Mouse (Mus musculus): ENCODE data around the gene 2410131K14Rik.

2410131K14Rik gene

DNA sequence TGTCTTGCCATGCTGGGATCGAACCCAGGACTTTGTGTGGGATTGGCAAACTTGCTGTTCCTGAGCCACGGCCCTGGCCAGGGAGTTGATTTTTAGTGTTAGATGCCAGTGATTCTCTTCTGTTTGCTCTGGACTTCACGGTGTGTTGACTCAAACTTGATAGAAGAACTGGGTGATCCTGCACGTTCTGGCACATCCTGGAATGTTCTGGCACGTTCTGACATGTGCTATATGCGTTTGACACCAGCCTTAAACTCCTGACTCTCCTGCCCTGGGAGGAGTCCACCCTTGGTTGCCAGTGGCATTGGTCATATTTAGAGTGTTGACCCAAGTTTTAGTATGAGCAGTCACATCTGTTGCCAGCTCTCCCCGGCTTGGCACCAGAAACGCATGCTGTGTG lies 17.4 kb downstream of the 2410131K14Rik start:
- no peak for DNase-seq

DNA sequence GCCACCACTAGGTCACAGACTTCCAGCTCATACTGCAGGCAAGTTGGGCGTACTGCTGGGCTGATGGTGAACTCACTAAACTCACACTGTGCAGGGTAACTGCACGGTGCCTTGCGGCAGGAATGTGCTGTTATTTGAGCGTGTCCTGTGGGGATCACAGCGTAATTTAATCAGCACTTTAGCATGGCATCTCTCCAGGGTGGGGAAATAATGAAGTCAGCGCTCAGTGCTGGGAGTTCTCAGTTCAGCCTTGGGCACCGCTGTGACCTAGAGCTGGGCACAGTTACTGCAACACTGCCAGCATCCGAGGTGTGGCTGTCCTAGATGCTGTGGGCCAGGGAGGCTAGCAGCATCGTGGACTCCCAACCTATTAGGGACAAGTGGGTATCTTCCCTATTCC lies 19.3 kb downstream of the 2410131K14Rik start:
- no peak for DNase-seq

DNA sequence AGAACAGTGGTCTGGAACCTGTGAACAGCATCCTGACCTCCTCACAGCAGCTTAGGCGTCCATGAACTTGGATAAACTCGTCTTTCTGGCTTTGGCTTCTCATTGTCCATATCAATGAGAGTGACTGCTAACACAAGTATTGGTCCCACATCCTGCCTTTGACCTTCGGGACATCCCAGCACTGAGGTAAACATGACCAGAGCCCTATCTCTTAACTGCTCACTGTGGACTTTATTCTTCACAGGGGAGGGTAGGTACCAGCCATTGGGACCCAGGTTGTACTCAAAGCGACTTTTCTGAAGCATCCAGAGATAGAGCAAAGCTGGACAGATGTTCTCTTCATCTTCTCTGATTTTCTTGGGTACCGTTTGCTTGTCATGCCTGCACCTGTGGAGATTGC lies 20.3 kb downstream of the 2410131K14Rik start:
- DNase-seq: no peak

DNA sequence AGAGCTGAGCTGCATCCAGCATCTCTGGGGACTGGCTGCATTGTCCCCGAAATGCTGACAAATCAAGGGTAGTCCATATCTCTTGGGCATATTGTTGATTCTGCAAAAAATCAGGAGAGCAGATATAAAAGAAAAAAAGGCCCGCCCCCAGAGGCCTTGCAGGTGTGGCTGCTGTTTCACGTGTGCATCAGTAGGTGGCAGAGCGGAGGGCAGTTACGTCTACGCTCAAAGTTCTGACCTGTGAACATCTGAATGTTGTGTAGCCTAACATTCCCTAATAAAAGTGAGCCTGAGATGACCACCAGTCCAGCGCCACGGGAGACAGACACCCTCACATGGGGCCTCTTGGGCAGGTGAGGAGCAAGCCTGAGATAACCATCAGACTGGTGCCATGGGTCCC lies 21.3 kb downstream of the 2410131K14Rik start:
- no peak for DNase-seq

DNA sequence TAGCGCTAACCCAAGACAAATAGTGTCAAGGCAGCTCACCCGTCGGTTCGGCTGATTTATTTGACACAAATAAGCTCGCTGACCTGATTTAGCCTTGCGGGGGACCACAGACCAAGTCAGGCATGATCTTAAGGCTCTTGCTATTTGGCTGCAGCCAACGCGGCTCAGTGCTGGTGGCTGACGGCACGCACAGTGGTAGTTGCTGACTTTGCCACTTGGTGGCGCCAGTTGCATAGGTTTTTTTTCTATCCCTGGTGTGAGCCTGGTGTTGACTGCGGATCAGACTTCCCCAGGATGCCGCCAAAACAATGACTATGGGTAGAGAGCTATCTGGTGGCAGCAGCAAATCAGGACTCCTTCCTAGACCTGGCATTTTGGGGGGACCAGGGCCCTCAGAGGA lies 24.0 kb downstream of the 2410131K14Rik start:
- peak; percentile 81 to 84 for DNase-seq

DNA sequence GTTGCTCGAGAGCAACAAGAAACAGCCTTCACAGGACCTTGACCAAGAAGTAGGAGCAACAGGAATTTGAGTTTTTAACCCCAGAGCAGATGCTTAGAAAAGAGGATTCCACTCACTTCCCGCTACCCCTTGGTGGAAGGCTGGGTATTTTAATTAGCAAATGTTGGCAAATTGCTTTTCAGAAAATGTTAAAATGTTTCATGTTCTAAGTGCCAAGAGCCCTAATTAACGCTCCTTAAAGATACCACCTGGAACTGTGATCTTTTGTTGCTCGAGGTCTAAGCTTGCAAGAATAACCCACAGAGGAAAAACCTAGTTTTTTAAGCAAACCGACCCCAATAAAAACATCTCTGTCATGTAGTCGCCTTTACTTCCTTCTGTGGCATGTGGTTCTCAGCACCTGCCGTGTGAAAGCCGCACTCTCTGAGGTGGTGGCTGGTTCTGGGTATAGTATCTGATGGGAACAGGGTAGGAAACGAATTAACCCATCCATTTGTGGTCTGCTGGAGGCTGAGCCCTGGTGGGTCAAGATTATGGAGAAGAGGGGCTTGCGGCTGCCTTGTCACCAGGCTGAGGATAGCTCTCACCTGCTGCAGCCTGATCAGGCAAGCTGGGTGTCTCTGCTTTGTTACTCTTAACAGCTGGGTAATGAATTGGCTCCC lies 26.6 kb downstream of the 2410131K14Rik start:
- DNase-seq: no peak

DNA sequence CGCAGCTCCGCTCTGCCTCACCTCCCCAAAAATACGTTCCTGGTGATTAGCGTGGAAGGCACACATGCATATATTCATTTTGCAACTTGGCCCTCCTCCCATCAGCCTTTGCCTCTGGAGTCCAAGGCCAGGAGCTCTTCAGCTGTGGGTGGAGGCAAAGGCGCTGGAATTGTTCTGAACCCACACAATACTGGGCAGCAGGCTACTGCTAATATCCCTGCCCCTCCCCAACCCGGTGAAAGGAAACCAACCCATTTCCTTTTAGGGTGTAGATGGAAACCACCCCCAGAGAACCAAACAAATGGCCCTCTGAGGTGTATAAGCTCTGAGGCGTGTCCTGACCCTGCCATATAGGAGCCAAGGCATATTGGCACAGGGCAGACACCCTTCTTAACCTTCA lies 28.4 kb downstream of the 2410131K14Rik start:
- peak; percentile 37 to 58 for DNase-seq

DNA sequence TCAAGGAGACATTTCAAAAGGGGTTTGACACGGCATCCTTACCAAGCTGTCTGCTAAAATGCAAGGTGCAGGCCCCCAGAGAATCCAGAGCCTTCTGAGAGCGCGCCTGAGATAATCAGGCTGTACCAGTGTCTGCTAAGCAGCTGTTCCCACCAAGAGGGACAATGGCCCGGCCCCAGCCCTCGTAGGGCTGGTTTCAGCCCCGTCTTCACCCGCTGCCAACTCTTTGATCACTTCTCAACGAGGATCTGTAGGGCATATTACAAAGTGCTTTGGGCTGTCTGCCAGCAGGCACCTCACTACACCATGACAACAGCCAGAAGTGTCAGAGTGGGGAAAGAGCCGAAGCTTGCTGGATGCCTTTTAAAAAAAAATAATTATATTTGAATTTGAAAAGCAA lies 29.5 kb downstream of the 2410131K14Rik start:
- DNase-seq: peak in 1 of 2 experiments; percentile 31

DNA sequence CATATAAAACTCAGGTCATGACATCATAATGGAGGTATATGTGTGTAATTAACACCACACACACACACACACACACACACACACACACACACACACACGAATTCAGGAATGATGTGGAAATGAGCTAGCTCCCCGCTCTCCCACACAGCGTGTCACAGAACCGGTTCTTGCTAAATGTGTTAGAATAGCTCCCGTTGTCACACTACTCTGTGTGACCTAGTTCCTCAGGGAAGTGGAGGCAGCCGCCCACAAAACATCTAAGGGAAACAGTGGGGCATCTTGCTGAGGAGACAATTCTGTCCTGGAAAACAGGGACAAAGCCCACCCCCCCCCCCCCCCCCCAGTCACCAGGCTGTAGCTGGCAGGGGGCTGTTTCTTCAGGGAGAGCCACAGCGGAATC lies 31.3 kb downstream of the 2410131K14Rik start:
- DNase-seq: no peak

DNA sequence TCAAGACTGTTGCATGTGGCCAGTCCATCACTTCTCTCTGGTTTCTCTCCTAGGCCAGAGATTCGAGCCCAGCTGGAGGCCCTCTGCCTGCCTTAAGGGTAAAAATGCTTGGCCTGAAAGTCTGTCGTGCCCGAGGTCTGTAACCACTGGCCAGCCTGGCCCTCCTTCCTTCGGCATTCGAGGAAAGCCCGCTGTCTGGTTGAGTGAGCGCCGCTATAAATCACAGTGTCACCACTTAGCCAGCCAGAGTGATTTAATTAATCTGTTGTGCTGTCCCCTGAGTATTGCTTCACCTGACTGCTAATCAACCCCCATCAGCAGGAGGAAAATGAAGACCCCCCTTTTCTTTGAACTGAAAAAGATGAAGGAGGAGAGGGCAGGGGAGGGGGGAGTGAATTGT lies 31.7 kb downstream of the 2410131K14Rik start:
- no peak for DNase-seq

DNA sequence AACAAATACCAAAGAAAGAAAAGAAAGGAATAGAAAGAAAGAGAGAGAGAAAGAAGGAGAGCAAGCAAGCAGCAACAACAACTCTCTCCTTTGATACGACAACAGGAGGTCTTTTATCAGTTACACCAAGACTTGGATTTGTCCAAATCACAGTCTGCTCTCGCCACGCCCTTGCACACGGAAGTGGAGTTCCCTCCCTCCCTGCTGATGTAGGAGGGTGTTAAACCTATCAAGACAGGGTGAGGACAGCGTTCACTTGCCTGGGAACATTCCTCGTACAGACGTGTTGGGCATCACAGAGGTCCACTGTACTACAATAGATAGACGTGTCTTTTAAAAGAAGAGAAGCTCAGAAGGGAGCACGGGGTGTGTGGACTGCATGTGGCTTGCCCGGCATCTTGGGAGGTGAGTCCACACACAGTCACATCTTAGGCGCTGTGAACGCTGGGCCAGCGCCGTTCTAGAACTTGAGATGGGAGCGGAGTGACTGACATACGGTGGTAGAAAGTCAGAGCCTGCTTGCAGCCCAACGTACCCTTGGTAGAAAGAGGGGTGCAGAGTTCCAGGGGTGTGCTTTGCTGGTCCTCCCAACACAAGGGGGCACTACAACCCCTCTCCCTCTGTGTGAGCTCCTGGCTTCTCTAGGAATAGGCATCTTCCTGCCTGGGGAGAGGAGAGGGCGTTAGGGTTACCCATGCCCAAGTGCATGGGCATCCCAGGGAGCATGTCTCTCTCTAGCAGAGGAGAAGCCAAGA lies 32.9 kb downstream of the 2410131K14Rik start:
- DNase-seq: no peak

DNA sequence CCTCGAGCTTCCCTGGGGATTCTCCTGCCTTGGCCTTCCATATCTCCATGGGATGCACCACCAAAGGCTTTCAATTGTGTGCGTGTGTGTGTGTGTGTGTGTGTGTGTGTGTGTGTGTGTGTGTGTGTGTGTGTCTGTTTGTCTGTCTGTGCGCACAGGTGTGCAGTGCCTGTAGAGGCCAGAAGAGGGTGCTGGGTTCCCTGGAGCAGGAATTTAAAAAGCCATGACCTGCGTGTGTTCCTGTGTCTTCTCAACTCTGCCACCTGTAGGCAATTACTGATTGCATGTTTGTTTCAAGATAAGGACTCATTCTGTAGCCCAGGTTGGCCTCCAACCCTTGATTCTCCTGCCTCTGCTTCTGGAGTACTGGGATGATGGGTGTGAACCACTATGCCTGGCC lies 46.4 kb downstream of the 2410131K14Rik start:
- DNase-seq: no peak

DNA sequence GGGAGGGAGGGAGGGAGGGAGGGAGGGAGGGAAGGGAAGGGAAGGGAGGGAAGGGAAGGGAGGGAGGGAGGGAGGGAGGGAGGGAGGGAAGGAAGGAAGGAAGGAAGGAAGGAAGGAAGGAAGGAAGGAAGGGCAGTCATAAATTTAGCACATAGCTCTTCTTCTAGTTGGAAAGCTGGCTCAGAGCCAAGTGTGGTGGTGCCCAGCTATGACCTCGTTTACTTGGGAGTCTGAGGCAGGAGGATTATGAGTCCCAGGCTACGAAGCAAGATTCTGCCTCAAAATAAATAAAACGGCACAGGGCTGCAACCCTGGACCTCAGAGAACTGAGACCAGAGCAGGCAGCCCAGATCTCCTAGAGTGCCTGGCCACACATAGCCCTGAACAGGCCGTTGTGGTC lies 47.4 kb downstream of the 2410131K14Rik start:
- no peak for DNase-seq

DNA sequence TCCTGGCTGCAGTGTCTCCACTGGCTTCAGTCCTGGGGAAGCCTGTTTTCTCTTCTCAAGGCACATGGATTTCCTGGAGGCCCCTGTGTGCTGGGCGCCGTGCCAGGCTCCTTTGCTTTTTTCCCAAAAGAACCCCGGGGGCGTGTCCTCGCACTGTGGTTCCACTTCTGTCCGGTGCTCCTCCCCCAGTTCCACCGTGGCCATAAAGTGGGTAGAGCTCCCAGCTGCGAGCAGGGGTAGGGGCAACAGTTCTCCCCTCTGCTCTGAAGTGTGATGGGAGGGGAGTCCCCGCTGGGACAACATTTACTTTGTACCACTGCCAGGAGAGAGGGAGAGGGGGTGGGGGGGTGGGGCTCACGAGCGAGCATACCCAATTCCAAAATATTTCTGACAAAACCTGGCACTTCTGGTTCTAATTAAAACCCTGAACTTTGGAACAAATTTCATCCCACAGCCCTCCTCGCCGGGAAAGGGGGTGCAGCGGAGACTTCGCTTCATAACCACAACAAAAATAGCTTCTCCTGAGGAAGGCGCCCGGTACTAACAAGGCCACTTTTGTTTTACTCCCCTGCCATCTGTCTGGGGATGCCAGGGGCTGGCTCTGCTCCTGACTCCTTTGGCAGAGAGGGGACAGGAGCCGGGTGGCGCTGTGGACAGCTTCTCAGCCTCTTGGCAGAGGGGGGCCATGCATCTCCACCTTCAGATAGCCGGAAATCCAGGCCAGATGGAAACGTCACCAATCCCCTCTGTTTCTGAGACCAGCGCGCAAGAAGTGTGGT lies 49.2 kb downstream of the 2410131K14Rik start:
- DNase-seq: peak; percentile 92 to 94

DNA sequence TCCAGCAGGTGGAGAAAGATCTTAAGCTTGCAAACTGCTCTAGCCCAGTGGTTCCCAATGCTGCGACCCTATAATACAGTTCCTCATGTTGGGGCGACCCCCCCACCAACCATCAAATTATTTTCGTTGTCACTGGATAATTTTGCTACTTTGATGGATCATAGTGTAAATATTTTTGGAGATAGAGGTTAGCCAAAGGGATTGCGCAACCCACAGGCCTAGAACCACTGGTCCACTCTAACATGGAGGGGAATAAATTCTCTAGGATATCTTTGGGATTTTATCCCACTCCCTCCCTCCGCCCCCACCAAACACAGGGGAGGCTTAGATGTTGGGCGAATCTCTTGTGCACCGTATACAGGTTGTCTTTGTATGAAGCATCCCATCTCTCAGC lies 49.8 kb downstream of the 2410131K14Rik start:
- peak; percentile 13 to 22 for DNase-seq

DNA sequence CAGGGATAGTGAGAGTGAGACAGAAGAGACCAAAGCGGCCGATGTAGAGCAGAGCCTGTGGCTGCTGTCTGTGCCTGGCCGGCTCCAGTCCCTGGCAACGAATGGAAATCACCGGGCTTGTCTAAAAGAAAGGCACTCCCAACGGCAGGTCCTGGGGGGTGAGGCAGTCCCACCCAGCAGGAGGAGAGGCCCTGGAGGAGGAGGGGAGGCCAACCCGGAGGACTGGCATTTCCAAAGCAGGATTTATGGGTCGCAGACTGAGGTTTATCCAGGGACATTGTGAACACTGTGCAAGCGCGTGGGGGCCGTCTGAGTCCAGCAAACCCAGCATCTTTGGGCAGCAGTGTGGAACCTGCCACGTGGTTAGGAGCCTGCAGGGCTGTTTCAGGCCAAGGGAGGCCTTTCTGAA lies 52.3 kb downstream of the 2410131K14Rik start:
- DNase-seq: no peak

DNA sequence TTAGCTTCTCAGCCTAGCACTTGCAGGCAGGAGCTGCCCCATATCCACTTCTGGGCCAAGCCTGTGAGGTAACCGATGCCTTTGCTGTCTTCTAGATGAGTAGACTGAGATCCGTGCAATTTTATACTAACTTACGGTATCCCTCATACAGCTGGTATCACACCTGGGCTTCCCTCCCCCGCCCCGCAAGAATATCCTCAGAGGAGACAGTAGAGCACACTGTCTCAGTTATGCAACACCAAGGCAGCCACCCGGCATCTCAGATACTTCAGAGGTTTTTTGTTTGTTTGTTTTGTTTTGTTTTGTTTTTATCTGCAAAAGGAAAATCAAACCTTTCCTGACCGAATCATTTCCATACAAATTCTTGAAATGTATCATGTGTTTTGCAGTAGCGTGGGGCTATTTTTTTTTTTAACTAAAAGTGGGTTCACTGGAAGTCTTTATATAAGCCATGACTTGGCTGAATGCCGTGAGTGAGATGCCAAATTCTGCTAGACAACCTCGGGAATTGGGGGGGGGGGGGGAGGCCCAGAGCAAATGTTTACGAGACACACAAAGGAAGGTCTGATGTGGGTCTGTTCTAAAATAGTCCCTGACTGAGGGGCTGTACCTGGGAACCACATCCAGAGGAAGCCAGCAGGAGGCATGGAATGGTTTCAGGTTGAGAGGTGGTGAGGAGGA lies 54.8 kb downstream of the 2410131K14Rik start:
- DNase-seq: no peak

DNA sequence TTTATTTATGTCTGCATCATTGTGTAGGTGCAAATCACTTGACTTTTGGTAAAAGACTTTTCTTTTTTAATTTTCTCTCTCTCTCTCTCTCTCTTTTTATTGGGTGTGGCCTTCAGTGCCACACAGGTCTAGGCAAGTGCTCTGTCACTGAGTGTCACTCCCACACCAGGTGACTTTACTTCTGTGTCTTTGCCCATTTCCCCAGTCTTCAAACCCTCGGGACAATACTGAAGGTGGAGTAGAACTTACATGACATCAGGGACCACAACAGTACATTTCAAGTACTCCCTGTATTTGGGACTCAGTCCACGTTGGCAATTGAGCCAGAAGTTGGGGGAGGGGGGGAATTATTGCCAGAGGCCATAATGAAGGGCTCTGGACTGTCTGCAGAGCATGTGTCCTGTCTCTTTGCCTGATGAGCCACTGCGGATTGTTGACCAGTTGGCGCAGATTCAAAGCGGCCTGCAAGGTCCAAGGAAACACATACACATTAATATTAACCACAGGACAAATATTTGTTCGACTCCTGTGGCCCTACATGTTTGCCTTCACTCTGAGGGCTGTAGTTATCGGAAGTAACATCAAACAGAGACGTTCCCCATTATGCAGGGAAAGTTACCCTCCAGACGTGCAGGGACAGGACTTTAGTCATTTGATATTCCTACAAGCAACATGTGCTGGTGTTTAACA lies 57.6 kb downstream of the 2410131K14Rik start:
- peak; percentile 33 to 64 for DNase-seq

DNA sequence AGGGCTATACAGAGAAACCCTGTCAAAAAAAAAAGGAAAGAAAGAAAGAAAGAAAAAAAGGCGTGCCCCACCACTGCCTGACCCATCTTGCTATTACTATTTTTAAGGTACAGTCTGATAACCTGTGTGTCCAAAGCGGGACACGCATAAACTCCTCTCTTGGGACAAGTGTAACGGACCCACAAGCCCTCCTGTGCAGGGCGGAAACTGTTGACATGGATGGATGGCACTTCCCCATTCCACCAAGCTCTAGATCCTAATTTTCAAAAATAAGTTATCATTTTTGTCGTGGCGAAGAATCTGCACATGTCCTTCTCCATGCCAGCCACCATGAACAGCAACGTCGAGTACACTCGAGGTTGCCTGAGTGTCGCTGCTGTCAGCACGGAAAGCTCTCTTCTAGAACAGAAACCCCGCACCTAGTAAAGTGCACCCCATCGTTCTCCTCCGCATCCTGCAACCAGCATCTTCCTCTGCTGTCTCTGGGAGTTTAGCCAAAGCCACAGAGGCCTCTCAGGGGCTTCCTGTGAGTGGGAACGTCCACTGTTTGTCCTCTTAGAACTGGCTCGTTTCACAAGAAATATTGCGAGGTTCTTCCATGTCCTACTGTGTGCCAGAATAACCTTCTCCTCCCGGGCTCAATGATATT lies 60.1 kb downstream of the 2410131K14Rik start:
- no peak for DNase-seq

DNA sequence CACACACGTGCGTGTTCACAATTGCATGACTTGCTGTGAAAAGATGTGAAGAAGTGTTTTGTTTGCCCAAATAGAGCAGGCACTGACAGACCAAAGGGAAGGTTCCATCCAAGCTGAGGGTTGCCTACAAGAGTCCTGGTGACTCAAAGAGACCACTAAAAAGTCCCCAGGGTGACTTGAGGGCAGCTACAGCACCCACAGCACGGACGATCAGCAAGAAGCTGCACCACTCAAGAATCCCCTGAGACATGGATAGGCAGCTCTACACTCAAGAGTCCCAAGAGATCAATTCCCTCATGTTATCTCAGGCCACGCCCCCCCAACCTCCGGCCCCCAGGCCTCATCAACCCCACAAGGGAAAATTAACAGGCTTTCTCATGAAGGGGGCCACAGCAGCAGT lies 65.4 kb downstream of the 2410131K14Rik start:
- no peak for DNase-seq

DNA sequence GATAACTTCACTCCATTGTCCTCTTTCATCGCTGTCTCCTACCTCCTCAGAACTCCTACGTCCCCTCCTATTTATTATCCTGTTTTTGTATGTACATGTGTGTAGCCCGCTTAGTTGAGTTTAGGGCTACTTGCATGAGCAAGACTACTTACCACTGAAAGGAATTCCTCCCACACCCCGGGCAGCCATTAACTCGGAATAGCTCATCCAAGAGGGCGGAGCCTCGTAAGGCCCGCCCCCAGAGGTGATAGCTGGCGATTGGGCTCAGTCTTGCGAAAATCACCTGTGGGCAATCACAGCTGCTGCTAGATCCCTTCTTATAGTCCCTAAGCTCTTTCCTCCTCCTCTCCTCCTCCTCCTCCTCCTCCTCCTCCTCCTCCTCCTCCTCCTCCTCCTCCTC lies 66.2 kb downstream of the 2410131K14Rik start:
- DNase-seq: no peak

DNA sequence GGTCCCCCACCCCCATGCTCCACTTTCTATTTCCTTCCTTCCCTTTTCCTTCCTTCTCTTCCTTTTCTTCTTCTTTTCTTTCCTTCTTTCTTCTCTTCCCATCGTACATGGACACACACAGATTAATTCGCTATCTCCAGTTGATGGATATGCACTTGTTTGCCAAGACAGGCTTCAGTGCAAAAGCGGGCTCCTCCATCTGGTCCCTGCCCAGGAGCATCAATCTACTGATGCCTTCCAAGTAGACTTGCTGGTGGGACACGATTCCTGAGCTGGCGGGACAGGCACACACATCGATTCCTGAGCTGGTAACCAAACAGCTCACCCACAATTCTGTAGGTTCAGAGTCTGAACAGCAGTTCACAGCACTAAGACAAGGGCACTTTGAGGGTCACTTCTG lies 68.7 kb downstream of the 2410131K14Rik start:
- DNase-seq: no peak

Data from lung, adult 18-20 months (tissue).